In genomic region chr10:34221909-34222620, GRCm38 (mm10) we compare ENCODE assay signal across 19 mouse cellular contexts. TPM values are rescaled to one million over a fixed set of nuclear protein-coding genes. Genes with fewer than 3 reads are reported as not detected.
A peak's percentile ranks its signal among the peaks of the same experiment; 100 is the strongest.
DNase-seq lines count a peak whose midpoint lies in the region; ATAC-seq and TF ChIP-seq lines count a peak whose summit lies in the region.
"Had no signal": no experiment of that assay in that cellular context is flagged by ENCODE, and none has a peak within 500 bp of the region (broad histone marks: within the 10 kb centered on the region; RNA-seq: fewer than 3 reads in every experiment).

No protein-coding gene starts in this region.

- peak; percentile 51 for DNase-seq in heart, postnatal 0 days (ENCODE audit: low spot score)
- no peak for DNase-seq in heart, embryonic 10.5 days (ENCODE audit: low spot score)
- DNase-seq in lung, postnatal 10 days: no peak
- peak; percentile 45 for DNase-seq in ZHBTc4 (ENCODE audit: low read depth, low spot score)
- DNase-seq in urinary bladder, postnatal 25 days (ENCODE audit: low spot score): no peak
- DNase-seq in right cerebral cortex, adult 2 months (ENCODE audit: low spot score in 2 of 2): no peak
- DNase-seq: adrenal gland, postnatal 14 days; cerebellum, postnatal 10 days; gastrocnemius, adult 2 months; heart, postnatal 36 days; lung, adult 18-20 months; right cerebral cortex, postnatal 4 days; thymus, adult 2 months had no signal

- ATAC-seq in heart, postnatal 0 days (ENCODE audit: insufficient read depth, low read depth): peak; percentile 57
- peak; percentile 76; the same call in 1 of the 2 replicates for ATAC-seq in lung, embryonic 15.5 days (ENCODE audit: borderline replicate concordance, extremely low read depth, low FRiP score, low TSS enrichment)
- ATAC-seq: forebrain, embryonic 16.5 days; midbrain, embryonic 13.5 days had no signal

- 56% methylated on average over 3 of the region's 3 CpGs for WGBS in heart, postnatal 0 days
- WGBS in heart, embryonic 10.5 days: 49% methylated on average over 3 of the region's 3 CpGs
- WGBS in lung, embryonic 15.5 days: 39% methylated on average over 3 of the region's 3 CpGs

- no peaks in the 10 kb centered on the region for H3K9me3 ChIP-seq in heart, postnatal 0 days (replicated peaks; ENCODE audit: control insufficient read depth, low read length)
- no peaks in the 10 kb centered on the region for H3K9me3 ChIP-seq in heart, embryonic 10.5 days
- H3K9me3 ChIP-seq in lung, embryonic 15.5 days: no peaks in the 10 kb centered on the region
- H3K9me3 ChIP-seq: embryonic facial prominence, embryonic 12.5 days; limb, embryonic 15.5 days; midbrain, embryonic 13.5 days had no signal

- H3K27ac ChIP-seq in heart, postnatal 0 days (ENCODE audit: low read depth): no peak overlapping the region
- no peak overlapping the region for H3K27ac ChIP-seq in heart, embryonic 10.5 days
- no peak overlapping the region for H3K27ac ChIP-seq in lung, embryonic 15.5 days
- H3K27ac ChIP-seq: embryonic facial prominence, embryonic 12.5 days; gastrocnemius, adult 2 months; limb, embryonic 15.5 days; midbrain, embryonic 13.5 days had no signal

- no peak overlapping the region for H3K4me2 ChIP-seq in heart, postnatal 0 days (ENCODE audit: low read depth, low read length)
- H3K4me2 ChIP-seq in lung, embryonic 15.5 days: no peak overlapping the region
- H3K4me2 ChIP-seq: embryonic facial prominence, embryonic 12.5 days; limb, embryonic 15.5 days; midbrain, embryonic 13.5 days had no signal

- H3K9ac ChIP-seq in heart, postnatal 0 days (replicated peaks; ENCODE audit: low read depth, low read length): no peak overlapping the region
- no peak overlapping the region for H3K9ac ChIP-seq in lung, embryonic 15.5 days
- H3K9ac ChIP-seq: embryonic facial prominence, embryonic 12.5 days; limb, embryonic 15.5 days; midbrain, embryonic 13.5 days had no signal

- TF ChIP-seq EP300 in heart, postnatal 0 days (IDR thresholded peaks at IDR 0.05; ENCODE audit: low read depth): no peak

- H3K4me3 ChIP-seq in heart, postnatal 0 days (ENCODE audit: low read depth, low read length): no peak overlapping the region
- H3K4me3 ChIP-seq in heart, embryonic 10.5 days: no peak overlapping the region
- H3K4me3 ChIP-seq in lung, embryonic 15.5 days: no peak overlapping the region
- H3K4me3 ChIP-seq: embryonic facial prominence, embryonic 12.5 days; gastrocnemius, adult 2 months; limb, embryonic 15.5 days; midbrain, embryonic 13.5 days had no signal

- no peak for TF ChIP-seq CTCF in heart, postnatal 0 days (IDR thresholded peaks at IDR 0.05; ENCODE audit: low read depth)

- no peaks in the 10 kb centered on the region for H3K27me3 ChIP-seq in heart, postnatal 0 days (ENCODE audit: control insufficient read depth, insufficient read depth, low read length)
- no peaks in the 10 kb centered on the region for H3K27me3 ChIP-seq in heart, embryonic 10.5 days (ENCODE audit: insufficient read depth, poor library complexity, severe bottlenecking)
- no peaks in the 10 kb centered on the region for H3K27me3 ChIP-seq in lung, embryonic 15.5 days
- H3K27me3 ChIP-seq: CH12.LX; embryonic facial prominence, embryonic 12.5 days; limb, embryonic 15.5 days; midbrain, embryonic 13.5 days had no signal

- no peaks in the 10 kb centered on the region for H3K36me3 ChIP-seq in heart, postnatal 0 days (replicated peaks; ENCODE audit: control insufficient read depth, insufficient read depth, low read length)
- no peaks in the 10 kb centered on the region for H3K36me3 ChIP-seq in heart, embryonic 10.5 days
- no peaks in the 10 kb centered on the region for H3K36me3 ChIP-seq in lung, embryonic 15.5 days
- H3K36me3 ChIP-seq: embryonic facial prominence, embryonic 12.5 days; limb, embryonic 15.5 days; midbrain, embryonic 13.5 days had no signal

- H3K4me1 ChIP-seq in heart, postnatal 0 days (ENCODE audit: control insufficient read depth, insufficient read depth): no peaks in the 10 kb centered on the region
- H3K4me1 ChIP-seq in heart, embryonic 10.5 days: peaks cover 5% of the 10 kb centered on the region; the same call in 1 of the 2 replicates
- peaks cover 9% of the 10 kb centered on the region for H3K4me1 ChIP-seq in lung, embryonic 15.5 days
- H3K4me1 ChIP-seq: midbrain, embryonic 13.5 days had no signal

RNA-seq across cellular contexts. Expression of gene Dse, which starts 14.6 kb away (rescaled TPM):
- 19.5 and 36.9 TPM in 2 replicates for total RNA-seq in heart, postnatal 0 days (2014; rRNA removed; ENCODE audit: low replicate concordance)
- polyA plus RNA-seq in heart, postnatal 0 days (2015; fragmentation: Nextera tagmentation; extraction: Ambion mirVana): 5.8 and 6.1 TPM in 2 replicates
- polyA plus RNA-seq in heart, embryonic 10.5 days (2016; fragmentation: Nextera tagmentation; extraction: Ambion mirVana): 20.9 and 22.8 TPM in 2 replicates
- polyA plus RNA-seq in lung, embryonic 15.5 days (2015; fragmentation: Nextera tagmentation; extraction: Ambion mirVana): 29.0 and 31.2 TPM in 2 replicates

RNA-seq across cellular contexts. Expression of gene Tspyl1, which starts 59.9 kb away (rescaled TPM):
- total RNA-seq in heart, postnatal 0 days (2014; rRNA removed; ENCODE audit: low replicate concordance): 56.3 and 62.1 TPM in 2 replicates
- 61.2 and 69.1 TPM in 2 replicates for polyA plus RNA-seq in heart, postnatal 0 days (2015; fragmentation: Nextera tagmentation; extraction: Ambion mirVana)
- polyA plus RNA-seq in heart, embryonic 10.5 days (2016; fragmentation: Nextera tagmentation; extraction: Ambion mirVana): 57.5 and 69.9 TPM in 2 replicates
- 67.6 and 69.8 TPM in 2 replicates for polyA plus RNA-seq in lung, embryonic 15.5 days (2015; fragmentation: Nextera tagmentation; extraction: Ambion mirVana)

Comparison
In these comparisons a context has a peak if more than half of its experiments do, and no peak if none do; other contexts are left out.
1. DNase-seq: peak in heart, postnatal 0 days (single experiment) and ZHBTc4 (single experiment); none in heart, embryonic 10.5 days (single experiment), lung, postnatal 10 days (single experiment), urinary bladder, postnatal 25 days (single experiment) and right cerebral cortex, adult 2 months (0 of 2).